Mouse (Mus musculus) neutrophil, adult 59 days (primary cell): ENCODE data around the gene Fcer1g. TPM values are rescaled to one million over a fixed set of nuclear protein-coding genes. Genes with fewer than 3 reads are reported as not detected.

Experiments
- total RNA-seq, 2 experiments: library from RNA; stranded (reverse); gene quantifications; 1 replicate in 1 of 2; 2 replicates in 1 of 2; pipeline ENCODE4 v1.2.4; 2023

The Fcer1g gene
- 1,000 to 10,000 TPM; 1,085 to 1,124 TPM for total RNA-seq

GRCm38 (mm10) chr1:171234126-171234525 is at the start of gene Fcer1g:
Gene Fcer1g (minus strand): TSS chr1:171234365.

GRCm38 (mm10) chr1:171280916-171281527 is 46.9 kb upstream of the Fcer1g start, which contains the start of gene Ppox:
Gene Ppox (minus strand): TSS chr1:171281186.

GRCm38 (mm10) chr1:171269848-171270572 is 35.8 kb upstream of the Fcer1g start, which contains the start of gene B4galt3:
Gene B4galt3 (plus strand): TSS chr1:171270328.

GRCm38 (mm10) chr1:171250680-171251593 is 16.8 kb upstream of the Fcer1g start, which contains the start of gene Ndufs2:
Gene Ndufs2 (minus strand): TSS chr1:171251388.

GRCm38 (mm10) chr1:171249913-171250600 is 15.9 kb upstream of the Fcer1g start, which contains the start of gene Adamts4:
Gene Adamts4 (plus strand): TSS chr1:171250421.

GRCm38 (mm10) chr1:171224857-171225256 is 9.3 kb downstream of the Fcer1g start, which contains the start of gene Apoa2:
Gene Apoa2 (plus strand): TSS chr1:171225054.

GRCm38 (mm10) chr1:171222238-171223155 is 11.7 kb downstream of the Fcer1g start, which contains the start of gene Tomm40l:
Gene Tomm40l (minus strand): TSS chr1:171222514.

GRCm38 (mm10) chr1:171213801-171214496 is 20.2 kb downstream of the Fcer1g start, which contains the start of gene Nr1i3:
Gene Nr1i3 (plus strand): TSS chr1:171213970.

GRCm38 (mm10) chr1:171195887-171196397 is 38.2 kb downstream of the Fcer1g start, which contains the start of gene Pcp4l1:
Gene Pcp4l1 (minus strand): TSS chr1:171196268.

Other genes with a start within 250 kb of the Fcer1g start
- gene Fcgr4, start 215.4 kb downstream of the Fcer1g start, total RNA-seq, result 10 to 100 TPM; 75.9 to 81.5 TPM
- gene Fcgr3, start 169.4 kb downstream of the Fcer1g start, total RNA-seq, result 100 to 1,000 TPM; 411 to 427 TPM
- under 1 TPM; 0.67 to 0.73 TPM for gene Cfap126, start 120.4 kb downstream of the Fcer1g start, total RNA-seq
- 100 to 1,000 TPM in 1 of 2 experiments, 10 to 100 TPM in 1; 76.6 to 106 TPM for gene Sdhc, start 83.8 kb downstream of the Fcer1g start, total RNA-seq
- not detected for gene Mpz, start 83.7 kb downstream of the Fcer1g start, total RNA-seq
- gene Pcp4l1, start 38.1 kb downstream of the Fcer1g start, total RNA-seq, result 1 to 10 TPM in 1 of 2 experiments, under 1 TPM in 1; 0.29 to 1.4 TPM
- not detected for gene Nr1i3, start 20.4 kb downstream of the Fcer1g start, total RNA-seq
- 10 to 100 TPM; 11.9 to 16.4 TPM for gene Tomm40l, start 11.9 kb downstream of the Fcer1g start, total RNA-seq
- gene Apoa2, start 9.3 kb downstream of the Fcer1g start, total RNA-seq, result under 1 TPM in 1 of 2 experiments, not detected in 1; 0.89 TPM
- gene Adamts4, start 16.1 kb upstream of the Fcer1g start, total RNA-seq, result not detected
- 10 to 100 TPM; 84.6 to 99.7 TPM for gene Ndufs2, start 17.0 kb upstream of the Fcer1g start, total RNA-seq
- gene B4galt3, start 36.0 kb upstream of the Fcer1g start, total RNA-seq, result 100 to 1,000 TPM; 120 to 134 TPM
- 10 to 100 TPM; 69.2 to 78.0 TPM for gene Ppox, start 46.8 kb upstream of the Fcer1g start, total RNA-seq
- gene Usp21, start 53.6 kb upstream of the Fcer1g start, total RNA-seq, result 10 to 100 TPM; 29.5 to 31.1 TPM
- 10 to 100 TPM; 47.2 to 51.2 TPM for gene Ufc1, start 60.7 kb upstream of the Fcer1g start, total RNA-seq
- 10 to 100 TPM; 23.5 to 25.8 TPM for gene Dedd, start 94.8 kb upstream of the Fcer1g start, total RNA-seq
- gene Nit1, start 111.3 kb upstream of the Fcer1g start, total RNA-seq, result 10 to 100 TPM; 18.9 to 24.2 TPM
- gene Pfdn2, start 111.3 kb upstream of the Fcer1g start, total RNA-seq, result 10 to 100 TPM; 27.1 to 34.4 TPM
- gene Klhdc9, start 126.4 kb upstream of the Fcer1g start, total RNA-seq, result under 1 TPM; 0.22 to 0.40 TPM
- 1 to 10 TPM; 2.0 to 2.2 TPM for gene Nectin4, start 135.7 kb upstream of the Fcer1g start, total RNA-seq
- 100 to 1,000 TPM; 245 to 251 TPM for gene Arhgap30, start 154.6 kb upstream of the Fcer1g start, total RNA-seq
- 100 to 1,000 TPM in 1 of 2 experiments, 10 to 100 TPM in 1; 85.6 to 108 TPM for gene Usf1, start 176.9 kb upstream of the Fcer1g start, total RNA-seq
- 1 to 10 TPM; 4.4 TPM for gene Tstd1, start 184.5 kb upstream of the Fcer1g start, total RNA-seq
- under 1 TPM; 0.20 to 0.31 TPM for gene F11r, start 203.2 kb upstream of the Fcer1g start, total RNA-seq